In genomic region chr6:49009665-49010064, GRCm38 (mm10) we compare ENCODE assay signal across 17 mouse cellular contexts. TPM values are rescaled to one million over a fixed set of nuclear protein-coding genes. Genes with fewer than 3 reads are reported as not detected.
A peak's percentile ranks its signal among the peaks of the same experiment; 100 is the strongest.
DNase-seq lines count a peak whose midpoint lies in the region; ATAC-seq and TF ChIP-seq lines count a peak whose summit lies in the region.
"Had no signal": no experiment of that assay in that cellular context is flagged by ENCODE, and none has a peak within 500 bp of the region (broad histone marks: within the 10 kb centered on the region; RNA-seq: fewer than 3 reads in every experiment).

No protein-coding gene starts in this region.

- no peaks in the 10 kb centered on the region for H3K9me3 ChIP-seq in kidney, postnatal 0 days (replicated peaks; ENCODE audit: low read length)
- no peaks in the 10 kb centered on the region for H3K9me3 ChIP-seq in kidney, embryonic 15.5 days (replicated peaks)
- H3K9me3 ChIP-seq: forebrain, embryonic 13.5 days; liver, embryonic 15.5 days had no signal

- H3K27me3 ChIP-seq in kidney, postnatal 0 days (ENCODE audit: insufficient read depth, low read length), result no peaks in the 10 kb centered on the region
- no peaks in the 10 kb centered on the region for H3K27me3 ChIP-seq in kidney, embryonic 15.5 days
- H3K27me3 ChIP-seq in thymus, adult 2 months (ENCODE audit: control insufficient read depth, insufficient read depth, low read length), result no peaks in the 10 kb centered on the region
- H3K27me3 ChIP-seq: forebrain, embryonic 13.5 days; heart, embryonic 13.5 days; liver, embryonic 15.5 days had no signal

- 0 out of 2 replicates have a peak, but pooled peaks cover 3% of the 10 kb centered on the region for H3K4me1 ChIP-seq in kidney, postnatal 0 days (replicated peaks; ENCODE audit: insufficient read depth, low read length)
- peaks cover 12% of the 10 kb centered on the region for H3K4me1 ChIP-seq in kidney, embryonic 15.5 days
- H3K4me1 ChIP-seq in thymus, adult 2 months (replicated peaks; ENCODE audit: control insufficient read depth, insufficient read depth, low read length), result peaks cover 7% of the 10 kb centered on the region

- no peak for TF ChIP-seq POLR2A in thymus, adult 2 months (IDR thresholded peaks at IDR 0.05; ENCODE audit: control insufficient read depth, extremely low read depth, insufficient read depth, low read length, poor library complexity)

- 90% methylated on average over 1 of the region's 1 CpGs for WGBS in kidney, postnatal 0 days
- WGBS in kidney, embryonic 15.5 days, result 83% methylated on average over 1 of the region's 1 CpGs
- WGBS in thymus, adult 2 months, result 100% methylated on average over 1 of the region's 1 CpGs

- no peaks in the 10 kb centered on the region for H3K36me3 ChIP-seq in kidney, postnatal 0 days (ENCODE audit: insufficient read depth, low read length)
- H3K36me3 ChIP-seq in kidney, embryonic 15.5 days, result no peaks in the 10 kb centered on the region
- H3K36me3 ChIP-seq in thymus, adult 2 months (ENCODE audit: control insufficient read depth, insufficient read depth, low read length), result no peaks in the 10 kb centered on the region
- H3K36me3 ChIP-seq: G1E; heart, embryonic 13.5 days; liver, embryonic 15.5 days had no signal

- no peak overlapping the region for H3K4me3 ChIP-seq in kidney, postnatal 0 days (replicated peaks; ENCODE audit: low read depth, low read length)
- no peak overlapping the region for H3K4me3 ChIP-seq in kidney, embryonic 15.5 days (replicated peaks)
- H3K4me3 ChIP-seq in thymus, adult 2 months (ENCODE audit: control insufficient read depth, insufficient read depth, low read length), result no peak overlapping the region
- H3K4me3 ChIP-seq: forebrain, embryonic 13.5 days; liver, embryonic 15.5 days had no signal

- H3K27ac ChIP-seq in kidney, postnatal 0 days, result no peak overlapping the region
- no peak overlapping the region for H3K27ac ChIP-seq in kidney, embryonic 15.5 days
- no peak overlapping the region for H3K27ac ChIP-seq in thymus, adult 2 months (ENCODE audit: control insufficient read depth, insufficient read depth, low read length)
- H3K27ac ChIP-seq: forebrain, embryonic 13.5 days; heart, embryonic 13.5 days; hindbrain, embryonic 14.5 days; liver, embryonic 15.5 days had no signal

- peak; percentile 40 for TF ChIP-seq CTCF in kidney, postnatal 0 days (IDR thresholded peaks at IDR 0.05; ENCODE audit: low read depth)
- TF ChIP-seq CTCF in thymus, adult 2 months (IDR thresholded peaks at IDR 0.05; ENCODE audit: borderline replicate concordance, control insufficient read depth, extremely low read depth, insufficient read depth, low read length, poor library complexity), result no peak

- no peak overlapping the region for H3K9ac ChIP-seq in kidney, postnatal 0 days (ENCODE audit: low read depth, low read length)
- no peak overlapping the region for H3K9ac ChIP-seq in kidney, embryonic 15.5 days
- H3K9ac ChIP-seq: forebrain, embryonic 13.5 days; heart, embryonic 13.5 days; hindbrain, embryonic 14.5 days; liver, embryonic 15.5 days had no signal

- no peak for ATAC-seq in kidney, postnatal 0 days (replicated peaks; ENCODE audit: low FRiP score, low read depth)
- ATAC-seq in kidney, embryonic 15.5 days (replicated peaks; ENCODE audit: low FRiP score), result no peak
- no peak for ATAC-seq in frontal cortex, adult (ENCODE audit: low TSS enrichment)

- no peak overlapping the region for H3K4me2 ChIP-seq in kidney, postnatal 0 days (ENCODE audit: low read length)
- no peak overlapping the region for H3K4me2 ChIP-seq in kidney, embryonic 15.5 days

- no peak for DNase-seq in kidney, postnatal 0 days (ENCODE audit: low spot score)
- DNase-seq in thymus, postnatal 14 days, result peak; percentile 12
- no peak for DNase-seq in thymus, adult 2 months
- DNase-seq in R1 (ENCODE audit: low read depth, low spot score), result peak; percentile 72
- DNase-seq in embryo, embryonic 10 days (ENCODE audit: low spot score), result no peak
- DNase-seq: cerebellum, adult 2 months; gastrocnemius, postnatal 10 days; kidney, adult 9 months had no signal

RNA-seq across cellular contexts. Expression of gene Svs1, which starts 23.0 kb away (rescaled TPM):
- polyA plus RNA-seq in kidney, postnatal 0 days (2015; fragmentation: Nextera tagmentation; extraction: Ambion mirVana), result not detected in 2 replicates
- polyA plus RNA-seq in kidney, embryonic 15.5 days (2015; fragmentation: Nextera tagmentation; extraction: Ambion mirVana), result not detected in 2 replicates
- 0.11 TPM in 1 of 2 replicates, not detected in the other for polyA plus RNA-seq in thymus, adult 2 months (2012; rRNA removed)
- polyA plus RNA-seq: cerebellum, adult 2 months; cortical plate, adult 2 months; forebrain, embryonic 13.5 days; G1E; heart, embryonic 13.5 days; hindbrain, embryonic 14.5 days; liver, embryonic 15.5 days; thymus, postnatal 0 days had no signal

RNA-seq across cellular contexts. Expression of gene Gpnmb, which starts 26.7 kb away (rescaled TPM):
- 0.36 and 0.47 TPM in 2 replicates for polyA plus RNA-seq in kidney, postnatal 0 days (2015; fragmentation: Nextera tagmentation; extraction: Ambion mirVana)
- 0.38 and 1.1 TPM in 2 replicates for polyA plus RNA-seq in kidney, embryonic 15.5 days (2015; fragmentation: Nextera tagmentation; extraction: Ambion mirVana)
- 7.8 and 15.2 TPM in 2 replicates for polyA plus RNA-seq in thymus, adult 2 months (2012; rRNA removed)

RNA-seq across cellular contexts. Expression of gene Doxl2, which starts 34.9 kb away (rescaled TPM):
- polyA plus RNA-seq in kidney, postnatal 0 days (2015; fragmentation: Nextera tagmentation; extraction: Ambion mirVana), result not detected in 2 replicates
- not detected in 2 replicates for polyA plus RNA-seq in kidney, embryonic 15.5 days (2015; fragmentation: Nextera tagmentation; extraction: Ambion mirVana)
- 0.05 TPM in 1 of 2 replicates, not detected in the other for polyA plus RNA-seq in thymus, adult 2 months (2012; rRNA removed)
- polyA plus RNA-seq: cerebellum, adult 2 months; cortical plate, adult 2 months; forebrain, embryonic 13.5 days; G1E; heart, embryonic 13.5 days; hindbrain, embryonic 14.5 days; liver, embryonic 15.5 days; thymus, postnatal 0 days had no signal

Comparison
In these comparisons a context has a peak if more than half of its experiments do, and no peak if none do; other contexts are left out.
1. DNase-seq: peak in thymus, postnatal 14 days (single experiment) and R1 (single experiment); none in kidney, postnatal 0 days (single experiment), thymus, adult 2 months (single experiment) and embryo, embryonic 10 days (single experiment).